Mouse (Mus musculus) gastrocnemius, adult 2 months (tissue): ENCODE results near the gene Nans. TPM values are rescaled to one million over a fixed set of nuclear protein-coding genes. Genes with fewer than 3 reads are reported as not detected.
A peak's percentile ranks its signal among the peaks of the same experiment; 100 is the strongest.

Experiments
- DNase-seq: peaks from one replicate; pipeline ENCODE4 v3.0.0; 2022
- H3K27ac ChIP-seq: fragments of 200-600 bp; 2 replicates; pipeline ENCODE4 v1.8.1; 2022; ENCODE audit warnings: mild to moderate bottlenecking
- H3K4me3 ChIP-seq: fragments of 200-600 bp; 2 replicates; pipeline ENCODE4 v1.8.1; 2022; ENCODE audit warnings: mild to moderate bottlenecking, moderate library complexity
- CTCF ChIP-seq: fragments of 200-600 bp; IDR thresholded peaks from 2 replicates; pipeline ENCODE4 v1.8.1; 2022; ENCODE audit warnings: antibody characterized with exemption, mild to moderate bottlenecking, moderate library complexity
- intact Hi-C: fragments of 180-260 bp; cut with DNase I; formaldehyde crosslinking; loops from one replicate; pipeline ENCODE4 v1.15.1; 2025
- total RNA-seq, 2 experiments: library from RNA; stranded (reverse); gene quantifications; 2 replicates each; pipeline ENCODE4 v1.2.3; 2021

The Nans gene
- total RNA-seq, 2 experiments from 2014 or later: 15.1 to 20.6 TPM

DNA sequence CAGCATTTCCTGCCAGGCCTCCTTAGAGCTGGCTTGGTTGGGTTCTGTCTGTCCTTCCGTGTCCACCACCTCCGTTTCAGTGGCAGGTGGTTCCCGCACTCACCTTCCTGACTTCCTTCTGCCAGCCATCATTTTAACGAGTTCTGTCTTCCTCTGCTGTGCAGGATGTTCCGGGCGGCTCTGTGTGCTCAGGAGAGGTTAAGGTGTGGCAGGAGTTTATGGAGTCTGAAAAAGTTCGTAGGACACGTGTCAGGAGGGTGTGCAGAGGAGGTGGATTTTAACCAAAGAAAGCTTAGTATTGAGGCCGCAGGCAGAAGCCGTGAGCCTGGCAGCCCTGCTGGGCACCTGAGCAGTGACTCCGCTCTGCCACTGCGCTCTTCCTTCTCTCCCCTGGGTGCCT, 6.5 kb downstream of the Nans start:
- Histone ChIP-seq H3K4me3 (no peak overlapping the region), H3K27ac (no peak overlapping the region)
- TF ChIP-seq CTCF: no peak
- DNase-seq: peak; percentile 10
- intact Hi-C loops: loop anchor here (5.0 kb wide), 1 partner anchor 103 kb away; no protein-coding TSS in a partner anchor

DNA sequence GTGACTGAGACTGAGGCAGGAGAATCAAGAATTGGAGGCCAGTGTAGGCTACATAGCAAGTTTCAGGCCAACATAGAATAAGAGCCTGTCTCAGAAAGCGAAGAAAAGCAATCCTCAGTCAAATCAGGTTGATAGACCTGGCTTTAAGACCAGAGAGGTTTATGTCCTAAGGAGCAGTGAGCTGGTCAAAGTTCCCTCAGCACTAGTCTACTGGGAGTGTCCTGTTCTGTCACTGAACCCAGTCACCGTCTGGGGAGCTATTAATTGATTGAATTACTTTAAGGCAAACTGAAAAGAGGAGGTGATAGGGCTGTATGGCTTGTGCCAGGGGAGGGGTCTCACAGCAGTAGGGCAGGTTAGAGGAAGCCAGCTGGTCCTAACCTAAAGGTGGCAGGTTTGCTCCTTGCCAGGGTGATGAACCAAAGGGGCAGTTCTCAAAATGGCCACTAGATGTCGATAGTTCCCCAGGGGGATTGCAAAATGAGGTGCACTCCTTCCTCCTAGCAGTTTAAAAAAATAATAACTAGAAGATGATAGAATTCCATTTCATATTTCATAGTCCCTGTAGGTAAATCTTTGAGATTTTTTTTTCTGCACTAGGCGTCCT, 8.3 kb downstream of the Nans start:
- DNase-seq: peak; percentile 74
- no peak overlapping the region for H3K4me3 ChIP-seq
- intact Hi-C loops: loop anchor here (5.0 kb wide), 1 partner anchor 105 kb away; no protein-coding TSS in a partner anchor
- no peak overlapping the region for H3K27ac ChIP-seq
- no peak; the same call in none of the 2 replicates for TF ChIP-seq CTCF

DNA sequence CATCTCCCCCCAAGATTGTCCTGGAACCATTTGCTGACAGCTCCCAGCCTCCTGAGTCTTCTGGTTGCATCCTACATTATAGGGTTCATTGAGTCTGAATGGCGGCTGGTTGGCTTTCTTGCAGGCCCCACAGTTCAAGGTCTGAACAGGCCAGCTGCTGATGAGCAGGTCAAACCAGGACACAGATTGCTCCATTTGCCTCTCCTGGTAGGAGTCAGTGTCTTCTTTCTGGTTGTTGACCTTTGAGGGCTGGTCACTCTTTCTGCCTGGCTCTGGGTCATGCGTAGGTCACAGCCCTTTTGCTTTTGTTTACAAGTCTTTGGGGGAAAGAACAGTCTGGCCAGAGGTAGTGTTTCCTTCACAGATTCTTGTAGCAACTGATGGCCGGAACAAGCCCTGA, 9.5 kb downstream of the Nans start:
- intact Hi-C loops: loop anchor here (5.0 kb wide), 1 partner anchor 106 kb away; no protein-coding TSS in a partner anchor
- no peak for TF ChIP-seq CTCF
- no peak overlapping the region for H3K4me3 ChIP-seq
- DNase-seq: peak; percentile 37
- H3K27ac ChIP-seq: peak overlapping the region; percentile 46; the same call in 1 of the 2 replicates

DNA sequence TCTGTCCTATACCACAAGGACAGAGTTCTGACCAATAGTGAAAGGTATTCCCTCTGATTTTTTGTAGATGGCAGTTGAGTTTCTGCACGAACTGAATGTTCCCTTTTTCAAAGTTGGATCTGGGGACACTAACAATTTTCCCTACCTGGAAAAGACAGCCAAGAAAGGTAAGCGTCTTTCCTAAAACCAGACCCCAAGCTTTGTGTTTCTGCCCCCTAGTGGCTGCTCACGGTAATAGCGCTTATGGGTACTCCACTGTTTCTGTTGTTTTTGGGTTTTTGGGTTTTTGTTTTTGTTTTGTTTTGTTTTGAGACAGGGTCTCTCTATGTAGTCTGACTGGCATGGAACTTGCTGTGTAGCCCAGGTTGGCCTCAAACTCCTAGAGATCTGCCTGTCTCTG, 9.9 kb downstream of the Nans start:
- peak; percentile 46 for DNase-seq
- no peak overlapping the region for H3K4me3 ChIP-seq
- H3K27ac ChIP-seq: peak overlapping the region; percentile 46; the same call in 1 of the 2 replicates
- intact Hi-C loops: loop anchor here (5.0 kb wide), 1 partner anchor 107 kb away; no protein-coding TSS in a partner anchor
- TF ChIP-seq CTCF: peak; percentile 91

DNA sequence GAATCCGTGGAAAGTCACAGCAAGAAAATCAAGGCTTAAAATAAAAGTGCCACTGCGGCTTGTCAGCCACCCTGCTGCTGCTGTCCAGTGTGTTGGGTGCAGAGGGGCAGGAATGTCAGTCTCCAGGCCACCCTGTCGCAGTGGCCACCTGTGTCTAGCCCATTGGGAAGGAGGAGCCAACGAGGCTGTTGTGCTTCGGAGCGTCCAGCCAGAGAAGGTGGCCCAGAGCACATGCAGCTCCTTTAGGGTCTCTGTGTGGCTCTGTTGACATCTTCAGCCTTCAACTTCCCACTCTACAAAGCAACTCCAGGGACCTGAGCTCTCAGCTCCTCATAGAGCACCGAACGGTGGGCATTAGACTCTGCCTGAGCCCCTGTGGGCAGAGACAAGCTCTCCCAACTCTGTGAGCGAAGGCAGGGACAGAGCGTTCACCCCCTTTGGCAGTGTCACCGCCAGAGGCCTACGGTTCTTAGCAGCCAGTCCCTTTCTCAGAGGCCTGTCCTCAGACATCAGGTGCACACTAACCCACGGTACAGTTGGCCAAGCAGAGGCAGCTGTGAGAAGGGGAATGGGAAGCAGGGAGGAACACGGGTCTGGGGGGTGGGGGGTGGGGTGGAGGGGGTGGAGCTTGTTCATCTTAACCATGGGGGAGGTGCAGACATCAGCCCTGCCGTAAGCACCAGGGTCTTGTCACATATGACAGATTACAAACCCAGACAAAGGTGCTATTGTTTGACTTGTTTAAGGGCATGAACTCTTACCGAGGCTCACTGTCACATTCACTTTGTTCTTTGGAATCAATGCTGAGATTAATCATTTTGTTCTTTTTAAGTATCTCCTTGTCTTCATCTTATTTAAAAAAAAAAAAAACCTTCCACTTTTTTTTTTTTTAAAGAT, 13.8 kb downstream of the Nans start:
- TF ChIP-seq CTCF: no peak
- H3K4me3 ChIP-seq: no peak overlapping the region
- no peak overlapping the region for H3K27ac ChIP-seq
- intact Hi-C loops: no loop called here
- peak; percentile 16 for DNase-seq

DNA sequence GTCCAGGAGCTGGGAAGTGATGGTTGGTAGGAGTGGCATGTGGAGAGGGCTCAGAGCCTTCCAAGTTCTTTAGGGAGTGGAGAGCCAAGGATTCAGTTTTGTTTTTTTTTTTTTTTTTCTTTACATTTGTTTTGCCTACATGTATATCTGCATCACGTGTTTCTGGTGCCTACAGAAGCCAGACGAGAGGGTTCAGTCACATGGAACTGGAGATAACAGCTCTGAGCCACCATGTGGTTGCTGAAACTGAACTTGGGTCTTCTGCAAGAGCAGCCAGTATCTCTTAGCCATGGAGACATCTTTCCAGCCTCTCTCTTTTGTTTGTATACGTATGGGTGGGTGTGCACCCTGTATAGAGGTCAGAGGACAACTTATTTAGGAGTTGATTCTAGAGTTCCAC, 14.8 kb downstream of the Nans start:
- TF ChIP-seq CTCF: no peak
- intact Hi-C loops: no loop called here
- no peak overlapping the region for H3K4me3 ChIP-seq
- DNase-seq: no peak
- H3K27ac ChIP-seq: no peak overlapping the region

DNA sequence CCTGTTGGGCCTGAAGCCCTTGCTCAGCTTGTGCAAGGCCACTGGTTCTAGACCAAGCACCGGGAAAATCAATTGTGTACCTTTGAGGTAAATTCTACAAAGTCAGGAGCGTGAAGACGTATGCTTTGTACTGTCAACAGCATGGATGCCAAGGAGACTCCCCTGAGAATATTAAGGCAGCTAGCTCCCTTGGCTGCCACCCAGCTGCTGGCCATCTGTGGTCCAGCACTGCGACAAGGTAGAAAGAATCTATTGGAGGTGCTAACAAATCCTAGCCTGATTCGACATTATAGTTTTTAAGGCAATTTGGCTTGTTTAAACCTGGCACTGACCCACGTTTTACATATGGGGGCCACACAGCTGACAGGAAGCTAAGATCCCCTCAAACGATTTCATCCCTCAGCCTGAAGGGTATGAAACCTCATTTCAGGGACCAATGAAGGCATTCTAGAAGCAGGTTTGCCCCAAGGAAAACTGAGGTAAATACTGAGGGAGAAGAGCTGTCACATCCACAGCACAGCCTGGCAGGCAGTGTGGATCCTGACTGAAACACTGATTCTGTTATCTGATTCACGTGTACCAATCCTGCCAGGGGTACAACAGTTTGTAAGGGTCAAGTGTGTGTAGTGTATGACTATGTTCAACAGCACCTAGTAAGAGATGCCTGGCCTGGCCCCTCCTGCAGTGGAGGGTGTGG, 16.5 kb downstream of the Nans start:
- intact Hi-C loops: loop anchor here (5.0 kb wide), 1 partner anchor 147 kb away; the partner anchor contains the start of gene Tbc1d2
- no peak for TF ChIP-seq CTCF
- no peak overlapping the region for H3K27ac ChIP-seq
- peak; percentile 19 for DNase-seq
- H3K4me3 ChIP-seq: no peak overlapping the region

DNA sequence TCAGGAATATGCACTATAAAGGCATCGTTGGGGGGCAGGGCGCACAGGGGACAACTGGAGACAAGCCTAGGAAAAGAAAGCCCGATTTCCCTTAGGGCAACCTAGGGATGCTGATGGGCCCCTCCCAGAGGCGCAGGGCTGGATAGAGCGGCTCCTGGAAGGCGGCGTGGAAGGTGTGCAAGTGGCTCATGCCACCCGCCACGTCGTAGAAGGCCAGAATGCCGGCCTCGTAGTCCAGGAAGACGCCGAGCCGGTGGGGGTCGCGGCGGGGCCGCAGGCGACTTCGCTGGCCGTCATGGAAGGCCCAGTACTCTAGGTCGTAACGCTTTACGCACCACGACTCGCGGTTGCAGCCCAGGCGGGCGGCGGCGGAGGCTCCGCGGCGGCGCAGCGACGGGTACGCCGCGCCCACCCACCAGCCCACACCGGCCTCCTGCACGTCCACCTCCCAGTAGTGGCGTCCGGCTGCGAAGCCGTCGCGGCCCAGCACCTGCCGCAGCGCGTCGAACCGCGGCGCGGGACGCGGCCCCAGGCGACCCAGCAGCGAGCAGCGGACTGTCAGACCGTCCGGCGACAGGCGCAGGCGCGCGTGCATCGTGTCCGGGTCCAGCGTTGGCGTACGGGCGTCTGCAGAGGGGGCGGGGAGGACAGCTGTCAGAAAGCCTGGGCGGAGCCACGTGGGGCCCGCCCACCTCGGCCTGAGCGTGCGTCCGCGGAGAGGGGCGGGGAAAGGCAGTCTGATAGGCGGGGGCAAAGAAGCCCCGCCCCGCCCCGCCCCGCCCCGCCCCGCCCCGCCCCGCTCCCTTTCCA, 18.0 kb downstream of the Nans start:
- no peak for TF ChIP-seq CTCF
- peak overlapping the region; percentile 81 for H3K4me3 ChIP-seq
- peak overlapping the region; percentile 94 for H3K27ac ChIP-seq
- intact Hi-C loops: loop anchor here (5.0 kb wide), 1 partner anchor 145 kb away; the partner anchor contains the start of gene Tbc1d2
- peak; percentile 99 for DNase-seq

DNA sequence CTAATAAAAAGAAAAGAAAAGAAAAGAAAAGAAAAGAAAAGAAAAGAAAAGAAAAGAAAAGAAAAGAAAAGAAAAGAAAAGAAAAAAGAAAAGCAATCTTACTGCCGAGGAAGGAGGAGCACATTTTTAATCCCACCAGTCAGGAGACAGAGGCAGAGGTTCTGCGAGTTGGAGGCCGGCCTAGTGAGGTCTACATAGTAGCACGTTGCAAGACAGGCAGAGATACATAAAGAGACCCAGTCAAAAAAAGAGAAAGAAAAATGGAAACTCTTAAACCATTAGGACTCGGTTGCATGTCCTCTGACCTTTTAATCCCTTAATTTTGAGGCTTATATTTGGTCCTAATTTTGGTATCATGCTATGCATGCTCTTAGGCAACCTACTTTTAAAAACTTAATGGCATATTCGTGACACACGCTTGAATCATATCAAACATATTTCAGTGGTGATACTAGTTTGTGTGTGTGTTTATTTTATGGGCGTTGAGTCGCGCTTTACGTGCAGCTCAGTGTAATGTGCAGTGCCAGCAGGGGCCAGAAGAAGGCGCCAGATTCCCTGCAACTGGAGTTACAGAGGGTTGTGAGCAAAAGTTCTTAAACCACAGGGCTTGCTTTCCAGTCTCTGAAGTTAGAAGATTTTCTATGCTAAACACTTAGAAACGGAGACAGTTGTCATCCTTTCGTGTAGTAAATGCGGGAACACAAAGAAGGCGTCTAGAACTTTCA, 18.9 kb downstream of the Nans start:
- Histone ChIP-seq H3K27ac (peak overlapping the region; percentile 82), H3K4me3 (peak overlapping the region; percentile 81)
- intact Hi-C loops: loop anchor here (5.0 kb wide), 1 partner anchor 144 kb away; the partner anchor contains the start of gene Tbc1d2
- peak; percentile 84 for DNase-seq
- peak; percentile 88 for TF ChIP-seq CTCF

DNA sequence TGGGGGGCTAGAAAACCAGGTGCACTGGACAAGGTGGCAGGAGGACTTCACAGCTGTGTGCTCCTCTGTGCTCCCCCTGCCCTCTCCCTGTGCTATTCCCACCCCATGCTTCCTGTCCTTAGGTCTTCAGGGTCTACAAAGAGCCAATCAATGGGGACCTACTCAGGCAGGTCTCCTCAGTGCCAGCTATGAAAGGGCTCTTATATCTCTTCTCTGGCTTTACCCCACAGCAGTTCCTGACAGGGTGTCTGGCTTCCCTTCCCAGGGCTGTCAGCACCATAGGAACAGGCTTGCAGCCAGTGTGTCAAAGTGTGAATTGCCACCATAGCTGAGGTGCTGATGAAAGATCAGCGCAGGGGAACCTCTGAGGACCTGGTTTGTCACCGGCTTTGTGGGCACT, 31.4 kb downstream of the Nans start:
- no peak overlapping the region for H3K4me3 ChIP-seq
- intact Hi-C loops: no loop called here
- H3K27ac ChIP-seq: no peak overlapping the region
- no peak for TF ChIP-seq CTCF
- no peak for DNase-seq

DNA sequence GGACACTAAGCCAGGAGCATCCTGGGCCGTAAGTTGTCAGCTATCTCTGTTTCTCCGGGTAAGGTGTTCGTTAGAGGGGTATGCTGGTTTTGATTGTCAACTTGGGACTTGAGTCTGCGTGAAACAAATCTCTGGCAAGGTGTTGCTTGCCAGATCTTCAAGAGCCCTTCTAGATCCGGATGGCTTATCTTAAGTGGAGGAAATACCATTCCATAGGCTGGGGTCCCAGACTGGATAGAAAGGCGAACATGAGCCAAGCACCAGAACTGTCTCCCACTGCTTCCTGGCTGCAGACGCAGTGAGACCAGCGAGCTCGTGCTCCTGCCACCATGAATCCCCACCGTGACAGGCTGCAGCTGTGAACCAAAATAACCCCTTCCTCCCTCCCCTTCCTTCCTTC, 32.4 kb downstream of the Nans start:
- H3K27ac ChIP-seq: no peak overlapping the region
- intact Hi-C loops: no loop called here
- TF ChIP-seq CTCF: no peak
- H3K4me3 ChIP-seq: no peak overlapping the region
- peak; percentile 8 for DNase-seq
